Mouse (Mus musculus) thymus, adult 2 months (tissue): Measurements from ENCODE around the gene Gpr18.

Experiments used
- CTCF ChIP-seq: fragments of 200-500 bp; IDR thresholded peaks from 2 replicates; pipeline ENCODE4 v1.5.1; 2012; ENCODE audit warnings: mild to moderate bottlenecking, control low read depth, low read length, moderate library complexity, borderline replicate concordance; ENCODE audit not compliant: control insufficient read depth, poor library complexity, insufficient read depth; ENCODE audit errors: extremely low read depth
- POLR2A ChIP-seq: fragments of 200-500 bp; IDR thresholded peaks from 2 replicates; pipeline ENCODE4 v1.6.1; 2012; ENCODE audit warnings: mild to moderate bottlenecking, low read length, control low read depth, moderate library complexity; ENCODE audit not compliant: control insufficient read depth, poor library complexity, insufficient read depth; ENCODE audit errors: extremely low read depth

DNA sequence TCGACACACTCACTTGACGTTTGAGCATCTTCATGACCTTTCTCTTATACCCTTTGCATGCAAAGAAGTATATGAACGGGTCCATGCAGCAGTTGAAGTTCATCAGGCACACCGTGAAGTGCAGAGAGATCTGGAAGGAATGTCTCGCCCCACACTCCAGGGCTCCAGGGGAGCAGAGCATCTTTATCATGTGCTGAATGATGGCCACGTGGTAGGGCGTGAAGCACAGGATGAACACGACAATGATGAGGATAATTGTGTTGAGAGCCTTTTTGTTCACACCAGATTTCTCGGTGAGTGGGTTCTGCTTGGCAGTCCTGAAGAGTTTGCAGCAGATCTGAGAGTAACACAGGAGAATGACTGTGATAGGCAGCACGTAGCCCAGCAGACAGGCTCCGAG is 38.5 kb upstream of the Gpr18 start:
- TF ChIP-seq CTCF, result no peak
- no peak for TF ChIP-seq POLR2A
